Mouse (Mus musculus) forebrain, embryonic 14.5 days (tissue): ENCODE data around the gene Eif2ak1. TPM values are rescaled to one million over a fixed set of nuclear protein-coding genes. Genes with fewer than 3 reads are reported as not detected.
A peak's percentile ranks its signal among the peaks of the same experiment; 100 is the strongest.

Experiments used
- ATAC-seq: fragments of 200-750 bp; cut with Nextera tagmentation; 2 replicates; pipeline ENCODE4 v1.8.0; 2017; ENCODE audit warnings: mild to moderate bottlenecking, moderate library complexity
- DNase-seq: peaks from one replicate; pipeline ENCODE4 v3.0.0-alpha.2; 2015; ENCODE audit warnings: low spot score
- H3K27ac ChIP-seq: fragments of 300-500 bp; sonication (generic); 2 replicates; pipeline ENCODE4 v1.5.1; 2014; ENCODE audit warnings: low read depth, mild to moderate bottlenecking, control low read depth, low read length, moderate library complexity
- H3K27me3 ChIP-seq: fragments of 300-500 bp; sonication (generic); replicated peaks from 2 replicates; pipeline ENCODE4 v1.6.1; 2014; ENCODE audit warnings: low read length, control low read depth, mixed read lengths; ENCODE audit not compliant: control insufficient read depth, insufficient read depth
- H3K36me3 ChIP-seq: fragments of 300-500 bp; sonication (generic); 2 replicates; pipeline ENCODE4 v1.6.1; 2014; ENCODE audit warnings: low read length, control low read depth; ENCODE audit not compliant: control insufficient read depth, insufficient read depth
- H3K4me1 ChIP-seq: fragments of 300-500 bp; sonication (generic); 2 replicates; pipeline ENCODE4 v1.6.1; 2014; ENCODE audit warnings: antibody characterized with exemption, low read length, control low read depth; ENCODE audit not compliant: control insufficient read depth, insufficient read depth
- H3K4me2 ChIP-seq: fragments of 300-500 bp; sonication (generic); 2 replicates; pipeline ENCODE4 v1.6.1; 2014; ENCODE audit warnings: mild to moderate bottlenecking, control low read depth, low read length
- H3K4me3 ChIP-seq: fragments of 300-500 bp; sonication (generic); 2 replicates; pipeline ENCODE4 v1.5.1; 2014; ENCODE audit warnings: low read depth, low read length, control low read depth
- H3K9ac ChIP-seq: fragments of 300-500 bp; sonication (generic); 2 replicates; pipeline ENCODE4 v1.6.1; 2014; ENCODE audit warnings: mild to moderate bottlenecking, low read length, control low read depth, moderate library complexity
- H3K9me3 ChIP-seq: fragments of 300-500 bp; sonication (generic); replicated peaks from 2 replicates; pipeline ENCODE4 v1.6.1; 2016; ENCODE audit warnings: low read length, control low read depth, mixed read lengths; ENCODE audit not compliant: control insufficient read depth
- WGBS: fragments of 180-500 bp; shearing (Covaris S2); extraction: QIAGEN DNeasy Blood & Tissue Kit; methylation state at CpG from one replicate; pipeline ENCODE4 v1.1.7; 2014; 5-methylcytosine and 5-hydroxymethylcytosine counted together
- polyA plus RNA-seq: library from polyadenylated mRNA; unstranded; fragments of >200 nt; fragmentation: Nextera tagmentation; extraction: Ambion mirVana; gene quantifications from 2 replicates; pipeline ENCODE4 v1.2.1, GENCODE M21; 2014

Eif2ak1 gene
- polyA plus RNA-seq, 1 experiment from 2014 or later = 42.5 TPM

DNA sequence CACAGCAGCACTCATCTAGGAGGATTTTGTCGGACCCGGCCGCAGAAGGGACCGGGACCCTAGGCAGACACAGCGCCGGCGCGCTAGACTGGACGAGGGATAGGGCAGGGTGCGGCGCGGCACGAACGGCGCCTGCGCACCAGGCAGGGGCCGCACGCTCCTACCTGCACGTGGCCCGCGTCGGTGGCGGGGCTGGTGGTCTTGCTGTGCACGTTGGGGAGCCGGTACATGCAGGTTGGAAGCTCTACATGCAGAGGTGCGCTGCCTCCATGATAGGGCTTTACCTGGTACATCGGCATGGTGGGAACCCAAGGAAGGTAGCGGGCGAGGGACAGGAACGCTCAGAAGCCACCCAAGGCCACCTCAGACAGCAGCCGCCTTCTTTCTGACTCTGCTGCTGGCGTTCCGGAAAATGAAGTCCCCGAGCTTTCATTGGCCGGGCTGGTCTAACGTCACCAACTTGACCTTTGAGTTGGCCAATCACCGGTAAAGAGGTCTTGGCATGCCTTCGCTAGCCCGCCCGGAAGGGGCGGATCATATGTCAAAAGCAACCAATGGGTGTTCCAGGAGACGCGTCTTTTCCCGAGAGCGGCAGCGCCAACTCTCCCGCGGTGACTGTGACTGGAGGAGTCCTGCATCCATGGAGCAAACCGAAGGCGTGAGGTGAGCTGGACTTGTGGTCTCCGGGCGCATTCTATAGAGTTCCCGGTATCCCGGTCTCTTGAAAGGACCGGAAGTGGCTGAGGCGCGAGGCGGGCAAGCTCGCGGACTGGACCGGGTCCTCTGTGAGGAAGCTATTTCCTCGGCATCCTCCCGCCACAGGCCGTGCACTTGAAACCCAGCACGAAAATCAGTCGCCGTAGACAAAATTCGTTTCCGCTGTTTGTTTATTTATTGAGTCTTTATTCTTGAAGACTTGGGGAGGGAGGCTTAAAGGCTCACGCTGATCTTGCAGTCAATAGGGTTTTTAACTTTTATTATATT, 92.1 kb downstream of the Eif2ak1 start, which contains the start of the genes Aimp2 and Pms2:
TSS of gene Aimp2 (minus strand) at position 431 of the 984 bp plus-strand sequence.
TSS of gene Pms2 (plus strand) at position 548 of the 984 bp plus-strand sequence.
- Histone ChIP-seq H3K9me3 (no peaks in the 10 kb centered on the region), H3K27ac (peak within 1 kb of the TSS; percentile 82), H3K27me3 (no peaks in the 10 kb centered on the region), H3K9ac (peak within 1 kb of the TSS; percentile 74), H3K36me3 (peaks cover 22% of the 10 kb centered on the region), H3K4me2 (peak within 1 kb of the TSS; percentile 59), H3K4me1 (peaks cover 12% of the 10 kb centered on the region), H3K4me3 (peak within 1 kb of the TSS; percentile 54)
- ATAC-seq (peak; percentile 100), DNase-seq (peak; percentile 100)
- WGBS = under 1% methylated on average over 70 of the region's 70 CpGs

DNA sequence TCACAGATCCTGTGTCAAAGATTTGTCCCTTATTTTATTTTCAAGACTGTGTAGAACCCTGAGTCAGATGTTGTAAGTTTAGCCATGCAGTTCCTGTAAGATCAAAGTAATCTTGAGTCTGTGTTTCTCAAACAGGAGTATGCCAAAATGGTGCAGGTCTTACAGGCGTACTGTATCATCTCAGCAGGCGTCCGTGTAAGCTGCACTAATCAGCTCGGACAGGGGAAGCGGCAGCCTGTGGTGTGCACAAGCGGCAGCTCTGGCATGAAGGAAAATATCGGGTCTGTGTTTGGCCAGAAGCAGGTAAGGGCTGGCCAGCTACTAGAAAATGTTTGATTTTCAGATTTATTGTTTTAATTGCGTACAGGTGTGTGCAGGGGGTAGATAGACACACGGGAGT, 98.6 kb downstream of the Eif2ak1 start:
- no peak for ATAC-seq
- H3K4me1 ChIP-seq = no peaks in the 10 kb centered on the region
- 91% methylated on average over 9 of the region's 9 CpGs for WGBS
- H3K4me3 ChIP-seq = no peak overlapping the region
- H3K27ac ChIP-seq = no peak overlapping the region
- no peak overlapping the region for H3K4me2 ChIP-seq
- H3K9me3 ChIP-seq = no peaks in the 10 kb centered on the region
- H3K27me3 ChIP-seq = no peaks in the 10 kb centered on the region
- no peak overlapping the region for H3K9ac ChIP-seq
- no peak for DNase-seq
- peaks cover 67% of the 10 kb centered on the region for H3K36me3 ChIP-seq

DNA sequence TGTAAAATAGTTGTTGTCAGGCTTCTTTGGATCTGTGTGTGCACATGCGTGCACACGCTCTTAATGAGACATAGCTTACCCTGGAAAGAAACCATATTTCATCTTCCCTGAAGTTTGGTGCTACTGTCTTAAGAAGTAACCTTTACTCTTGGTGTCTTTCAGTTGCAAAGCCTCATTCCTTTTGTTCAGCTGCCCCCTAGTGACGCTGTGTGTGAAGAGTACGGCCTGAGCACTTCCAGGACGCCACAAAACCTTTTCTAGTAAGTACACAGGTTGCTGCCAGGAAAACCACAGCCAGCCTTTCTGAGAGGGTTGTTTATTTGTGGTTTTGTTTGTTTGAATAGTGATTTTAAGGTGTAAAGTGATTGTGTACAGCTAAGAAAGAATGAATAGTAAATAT, 99.8 kb downstream of the Eif2ak1 start:
- Histone ChIP-seq H3K27ac (no peak overlapping the region), H3K9ac (no peak overlapping the region), H3K4me3 (no peak overlapping the region), H3K9me3 (no peaks in the 10 kb centered on the region), H3K4me1 (no peaks in the 10 kb centered on the region), H3K36me3 (peaks cover 76% of the 10 kb centered on the region), H3K4me2 (no peak overlapping the region), H3K27me3 (no peaks in the 10 kb centered on the region)
- DNase-seq = peak; percentile 48
- 46% methylated on average over 5 of the region's 5 CpGs for WGBS
- ATAC-seq = no peak

DNA sequence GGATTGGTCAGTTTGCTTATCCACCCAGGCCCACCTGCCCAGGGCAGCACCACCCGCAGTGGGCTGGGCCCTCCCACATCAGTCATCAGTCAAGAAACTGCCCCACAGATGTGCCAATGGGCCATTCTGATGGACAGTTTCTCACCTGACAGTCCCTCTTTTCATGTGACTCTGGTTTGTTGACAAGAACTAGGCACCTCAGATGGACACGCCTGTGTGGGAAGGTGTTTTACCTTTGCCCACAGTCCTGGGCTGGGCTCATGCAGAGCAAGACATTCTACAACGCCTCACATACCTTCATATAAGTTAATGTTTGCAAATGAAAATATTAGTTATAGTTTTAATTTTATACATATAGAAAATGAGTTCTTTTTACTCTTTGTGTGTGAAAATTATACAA, 100.5 kb downstream of the Eif2ak1 start:
- Histone ChIP-seq H3K36me3 (peaks cover 83% of the 10 kb centered on the region), H3K4me3 (no peak overlapping the region), H3K4me1 (no peaks in the 10 kb centered on the region), H3K27ac (no peak overlapping the region), H3K27me3 (no peaks in the 10 kb centered on the region), H3K4me2 (no peak overlapping the region), H3K9me3 (no peaks in the 10 kb centered on the region), H3K9ac (no peak overlapping the region)
- WGBS = 97% methylated on average over 3 of the region's 3 CpGs
- DNase-seq = no peak
- no peak for ATAC-seq

DNA sequence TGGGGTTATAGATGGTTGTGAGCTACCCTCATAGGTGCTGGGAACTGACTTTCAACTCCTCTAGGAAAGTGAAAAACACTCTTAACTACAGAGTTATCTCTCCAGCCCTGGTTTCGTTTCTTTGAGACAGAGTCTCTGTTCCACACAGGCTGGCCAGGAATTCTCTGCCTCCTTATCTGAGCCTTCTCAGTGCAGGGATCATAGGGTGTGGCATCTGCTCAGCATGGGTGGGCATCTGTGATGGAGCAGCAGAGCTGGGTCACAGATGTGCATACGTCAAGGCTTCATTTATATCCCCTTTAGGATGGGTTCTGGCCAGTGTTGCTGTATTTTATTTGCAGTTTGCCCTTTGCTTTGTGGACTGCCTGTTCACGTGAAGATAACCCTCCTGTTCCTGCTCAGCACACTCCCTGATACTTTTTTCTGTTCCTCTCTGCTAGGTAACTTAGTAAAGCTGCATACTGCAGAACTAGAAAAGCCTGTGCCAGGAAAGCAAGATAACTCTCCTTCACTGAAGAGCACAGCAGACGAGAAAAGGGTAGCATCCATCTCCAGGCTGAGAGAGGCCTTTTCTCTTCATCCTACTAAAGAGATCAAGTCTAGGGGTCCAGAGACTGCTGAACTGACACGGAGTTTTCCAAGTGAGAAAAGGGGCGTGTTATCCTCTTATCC, 107.3 kb downstream of the Eif2ak1 start:
- Histone ChIP-seq H3K27ac (no peak overlapping the region), H3K27me3 (no peaks in the 10 kb centered on the region), H3K4me2 (no peak overlapping the region), H3K9ac (no peak overlapping the region), H3K9me3 (no peaks in the 10 kb centered on the region), H3K4me3 (no peak overlapping the region), H3K36me3 (peaks cover 87% of the 10 kb centered on the region), H3K4me1 (no peaks in the 10 kb centered on the region)
- WGBS = 91% methylated on average over 6 of the region's 6 CpGs
- DNase-seq (no peak), ATAC-seq (no peak)

DNA sequence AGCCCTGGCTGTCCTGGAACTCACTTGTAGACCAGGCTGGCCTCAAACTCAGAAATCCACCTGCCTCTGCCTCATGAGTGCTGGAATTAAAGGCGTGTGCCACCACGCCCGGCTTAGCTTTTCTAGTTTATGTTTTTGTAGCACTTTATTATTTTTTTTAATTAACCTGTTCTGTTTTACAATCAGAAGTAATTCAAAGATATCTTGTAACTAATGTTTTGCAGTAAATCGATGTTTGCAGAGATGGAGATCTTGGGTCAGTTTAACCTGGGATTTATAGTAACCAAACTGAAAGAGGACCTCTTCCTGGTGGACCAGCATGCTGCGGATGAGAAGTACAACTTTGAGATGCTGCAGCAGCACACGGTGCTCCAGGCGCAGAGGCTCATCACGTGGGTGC, 110.3 kb downstream of the Eif2ak1 start, which contains the start of gene Gm42421:
TSS of gene Gm42421 (plus strand) at position 301 of the 400 bp plus-strand sequence.
- H3K9ac ChIP-seq = no peak within 1 kb of the TSS
- H3K27ac ChIP-seq = no peak within 1 kb of the TSS
- H3K4me1 ChIP-seq = no peaks in the 10 kb centered on the region
- no peaks in the 10 kb centered on the region for H3K9me3 ChIP-seq
- H3K27me3 ChIP-seq = no peaks in the 10 kb centered on the region
- no peak within 1 kb of the TSS for H3K4me2 ChIP-seq
- WGBS = 95% methylated on average over 8 of the region's 8 CpGs
- ATAC-seq = no peak
- DNase-seq = no peak
- no peak within 1 kb of the TSS for H3K4me3 ChIP-seq
- H3K36me3 ChIP-seq = peaks cover 81% of the 10 kb centered on the region

DNA sequence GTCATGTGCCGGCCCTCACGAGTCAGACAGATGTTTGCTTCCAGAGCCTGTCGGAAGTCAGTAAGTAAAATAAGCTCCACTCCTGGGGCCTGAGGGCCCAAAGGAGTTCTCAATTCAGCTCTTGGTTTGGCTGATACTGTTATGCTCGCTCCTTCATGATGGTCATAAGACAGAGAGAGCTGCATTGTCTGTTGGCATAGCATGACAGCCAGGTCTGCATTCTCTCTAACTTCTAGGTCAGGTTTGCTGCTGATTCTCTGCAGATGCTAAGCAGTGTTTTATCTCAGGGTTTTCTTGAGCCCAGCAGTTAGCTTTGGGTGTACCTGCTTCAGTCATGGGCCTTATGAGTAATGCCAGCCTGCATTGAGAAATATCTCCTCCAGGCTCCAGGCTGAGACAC, 111.7 kb downstream of the Eif2ak1 start:
- Histone ChIP-seq H3K4me3 (no peak overlapping the region), H3K27me3 (no peaks in the 10 kb centered on the region), H3K9me3 (no peaks in the 10 kb centered on the region), H3K9ac (no peak overlapping the region), H3K4me2 (no peak overlapping the region), H3K4me1 (no peaks in the 10 kb centered on the region), H3K36me3 (peaks cover 68% of the 10 kb centered on the region), H3K27ac (no peak overlapping the region)
- 95% methylated on average over 4 of the region's 4 CpGs for WGBS
- no peak for ATAC-seq
- no peak for DNase-seq

DNA sequence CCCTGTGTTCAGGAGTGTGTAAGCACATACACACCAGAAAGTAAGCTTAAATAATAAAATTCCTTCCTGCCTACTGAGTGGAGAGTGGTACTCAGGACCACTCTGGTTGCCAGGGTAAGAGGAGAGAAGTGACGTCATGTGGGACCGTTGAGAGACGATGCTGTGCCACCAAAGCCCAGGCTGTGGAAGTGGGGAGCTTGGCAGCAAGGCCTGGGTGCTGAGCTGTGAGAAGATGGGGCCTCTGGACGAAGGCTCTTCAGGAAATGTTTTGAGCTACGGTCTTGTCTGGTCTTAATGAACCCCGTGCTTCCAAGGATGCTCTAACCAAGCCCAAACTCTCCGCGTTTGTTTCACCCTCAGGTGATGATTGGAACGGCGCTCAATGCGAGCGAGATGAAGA, 113.1 kb downstream of the Eif2ak1 start:
- no peaks in the 10 kb centered on the region for H3K27me3 ChIP-seq
- peaks cover 54% of the 10 kb centered on the region for H3K36me3 ChIP-seq
- no peak overlapping the region for H3K27ac ChIP-seq
- DNase-seq (no peak), ATAC-seq (no peak)
- H3K4me2 ChIP-seq = no peak overlapping the region
- H3K9me3 ChIP-seq = no peaks in the 10 kb centered on the region
- H3K4me1 ChIP-seq = no peaks in the 10 kb centered on the region
- H3K9ac ChIP-seq = no peak overlapping the region
- H3K4me3 ChIP-seq = no peak overlapping the region
- 93% methylated on average over 12 of the region's 12 CpGs for WGBS
